Mouse (Mus musculus) CD4-positive naive resting alpha-beta T cell, adult 57 days (primary cell): ENCODE results near the gene Gm28434. TPM values are rescaled to one million over a fixed set of nuclear protein-coding genes. Genes with fewer than 3 reads are reported as not detected.

Source experiments
- total RNA-seq: library from RNA; stranded (reverse); gene quantifications from one replicate; pipeline ENCODE4 v1.2.4, GENCODE M21; 2023

Gene Gm28434
- not detected for total RNA-seq

GRCm38 (mm10) chr5:87969201-87969600 is at the start of gene Gm28434, which contains the start of gene 2310003L06Rik:
TSS of gene Gm28434 (plus strand) at chr5:87969517.
TSS of gene 2310003L06Rik (plus strand) at chr5:87969459.

GRCm38 (mm10) chr5:87925372-87925771 is 43.9 kb upstream of the Gm28434 start, which contains the start of gene Csn3:
TSS of gene Csn3 (plus strand) at chr5:87925579.

GRCm38 (mm10) chr5:87979139-87979538 is 9.8 kb downstream of the Gm28434 start, which contains the start of gene Cabs1:
TSS of gene Cabs1 (plus strand) at chr5:87979439.

GRCm38 (mm10) chr5:88002249-88002648 is 32.9 kb downstream of the Gm28434 start, which contains the start of gene Smr3a:
TSS of gene Smr3a (plus strand) at chr5:88002549.

Other genes with a start within 250 kb of the Gm28434 start
- gene Csn1s2a, start 194.9 kb upstream of the Gm28434 start, total RNA-seq = not detected
- gene Csn1s2b, start 161.4 kb upstream of the Gm28434 start, total RNA-seq = not detected
- not detected for gene Prr27, start 143.8 kb upstream of the Gm28434 start, total RNA-seq
- gene Odam, start 84.5 kb upstream of the Gm28434 start, total RNA-seq = not detected
- not detected for gene Csn3, start 43.9 kb upstream of the Gm28434 start, total RNA-seq
- gene 2310003L06Rik, start 58 bp upstream of the Gm28434 start, total RNA-seq = not detected
- gene Cabs1, start 9.9 kb downstream of the Gm28434 start, total RNA-seq = not detected
- not detected for gene Smr3a, start 33.0 kb downstream of the Gm28434 start, total RNA-seq
- not detected for gene Smr2, start 117.0 kb downstream of the Gm28434 start, total RNA-seq
- gene Gm11116, start 142.0 kb downstream of the Gm28434 start, total RNA-seq = not detected
- not detected for gene Gm11115, start 184.6 kb downstream of the Gm28434 start, total RNA-seq